Mouse (Mus musculus): Measurements from ENCODE around the gene Plscr3. TPM values are rescaled to one million over a fixed set of nuclear protein-coding genes. Genes with fewer than 3 reads are reported as not detected.

Plscr3 gene
- polyA plus RNA-seq, 1 experiment, result 35.3 TPM

DNA sequence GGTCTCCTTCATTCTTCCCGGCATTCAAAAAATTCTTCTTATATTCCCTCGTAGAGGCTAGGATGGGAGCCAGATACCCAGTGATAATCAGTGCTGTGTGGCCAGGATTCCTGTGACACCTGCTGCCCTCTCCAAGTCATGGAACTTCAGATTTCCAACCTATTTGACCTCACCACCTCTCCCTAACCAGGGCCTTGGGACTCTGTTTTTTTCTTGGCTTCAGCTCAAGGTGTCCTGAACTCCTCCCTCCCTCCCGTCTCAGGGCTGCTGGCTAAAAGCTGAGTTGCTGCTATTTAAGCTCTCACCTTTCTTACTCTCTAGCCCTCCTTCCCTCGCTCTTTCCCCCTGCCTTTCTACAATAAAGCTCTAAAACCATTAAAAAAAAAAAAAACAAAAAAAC lies 53.7 kb downstream of the Plscr3 start:
- TF ChIP-seq POLR2A (IDR thresholded peaks at IDR 0.05; ENCODE audit: extremely low read depth, insufficient read depth, low read length), result no peak
- TF ChIP-seq CTCF (IDR thresholded peaks at IDR 0.05; ENCODE audit: extremely low read depth, insufficient read depth, low read length), result no peak
- Histone ChIP-seq H3K4me3 (ENCODE audit: insufficient read depth, low read length) (no peak overlapping the region), H3K27ac (ENCODE audit: insufficient read depth, low read length) (no peak overlapping the region), H3K4me1 (ENCODE audit: control insufficient read depth, insufficient read depth, low read length) (0 out of 2 replicates have a peak, but pooled peaks cover 4% of the 10 kb centered on the region)

DNA sequence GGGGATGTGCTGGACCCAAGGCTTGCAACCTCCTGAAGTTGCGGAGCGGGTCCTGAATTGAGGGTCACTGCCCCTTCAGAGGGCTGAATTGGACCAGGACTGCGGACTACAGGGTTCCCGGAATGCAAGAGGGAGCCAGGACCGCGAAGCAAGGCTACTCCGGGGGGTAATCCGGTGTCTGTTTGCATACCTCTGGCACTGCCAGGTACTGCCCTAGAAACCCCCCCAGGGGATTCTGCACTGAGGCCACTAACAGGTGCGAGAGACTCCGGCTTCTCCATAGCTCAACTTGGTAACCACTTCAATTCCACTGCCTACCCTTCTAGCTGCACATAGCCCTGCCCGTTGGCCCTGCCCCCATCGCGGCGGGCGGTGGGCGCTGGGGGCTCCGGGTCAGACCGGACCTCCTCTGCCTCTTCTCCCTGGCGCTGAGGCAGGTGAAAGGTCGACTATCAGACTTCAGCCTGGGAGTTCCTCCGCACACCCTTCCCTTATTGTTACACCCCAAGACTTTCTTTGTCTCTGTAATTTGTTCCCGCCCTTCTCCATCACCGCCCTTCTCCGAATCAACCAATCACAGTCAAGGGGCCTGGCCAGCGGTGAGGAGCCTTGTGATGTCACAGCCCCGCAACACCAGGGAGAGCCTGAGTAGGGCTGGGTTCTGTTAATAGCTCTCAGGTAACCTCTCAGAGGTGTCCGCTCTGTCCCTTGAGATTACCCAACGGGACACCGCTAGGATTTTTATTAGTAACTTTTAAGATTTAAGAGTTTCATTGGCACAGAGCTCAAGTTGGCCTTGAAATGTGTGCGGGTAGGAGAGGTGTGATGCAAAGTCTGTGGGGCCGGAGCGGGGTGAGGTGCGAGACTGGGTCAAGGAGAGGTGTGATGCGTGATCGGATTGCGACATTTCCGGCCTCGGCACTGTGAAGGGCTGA lies 54.6 kb downstream of the Plscr3 start, which contains the start of the genes 2810408A11Rik and Neurl4:
Gene 2810408A11Rik, minus strand, starts transcription at position 517 of the 935 bp plus-strand sequence.
Gene Neurl4, plus strand, starts transcription at position 602 of the 935 bp plus-strand sequence.
- peak within 1 kb of the TSS; percentile 69 for H3K4me3 ChIP-seq (ENCODE audit: insufficient read depth, low read length)
- TF ChIP-seq POLR2A (IDR thresholded peaks at IDR 0.05; ENCODE audit: extremely low read depth, insufficient read depth, low read length) (peak; percentile 92), CTCF (IDR thresholded peaks at IDR 0.05; ENCODE audit: extremely low read depth, insufficient read depth, low read length) (no peak)
- 0 out of 2 replicates have a peak, but pooled peaks cover 4% of the 10 kb centered on the region for H3K4me1 ChIP-seq (ENCODE audit: control insufficient read depth, insufficient read depth, low read length)
- H3K27ac ChIP-seq (ENCODE audit: insufficient read depth, low read length), result peak within 1 kb of the TSS; percentile 81

DNA sequence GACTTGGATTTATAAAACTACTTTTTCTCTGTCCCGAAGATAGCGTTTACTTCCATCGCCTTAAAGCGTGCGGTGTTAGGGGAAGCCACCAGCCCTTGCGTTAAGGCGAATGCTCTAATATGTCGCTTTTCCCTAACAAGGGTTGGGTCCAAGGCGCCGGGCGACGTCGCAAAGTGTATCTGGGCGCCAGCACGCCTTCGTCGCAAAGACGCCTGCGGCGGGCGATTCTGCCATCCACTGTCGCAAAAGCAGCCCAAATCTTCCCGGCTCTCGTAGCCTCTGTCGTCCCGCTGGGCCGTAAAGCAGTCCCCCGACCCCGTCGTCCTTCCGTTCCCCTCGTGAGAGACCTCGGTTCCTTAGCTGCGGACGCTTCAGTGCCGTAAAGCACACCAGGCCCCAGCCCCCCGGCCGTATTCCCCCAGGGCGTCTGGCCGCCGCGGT lies 55.2 kb downstream of the Plscr3 start:
- TF ChIP-seq POLR2A (IDR thresholded peaks at IDR 0.05; ENCODE audit: extremely low read depth, insufficient read depth, low read length), result peak; percentile 67
- no peak for TF ChIP-seq CTCF (IDR thresholded peaks at IDR 0.05; ENCODE audit: extremely low read depth, insufficient read depth, low read length)
- 0 out of 2 replicates have a peak, but pooled peaks cover 4% of the 10 kb centered on the region for H3K4me1 ChIP-seq (ENCODE audit: control insufficient read depth, insufficient read depth, low read length)

More for the DNA sequence above, 55.2 kb downstream of the Plscr3 start:
- peak overlapping the region; percentile 69 for H3K4me3 ChIP-seq (ENCODE audit: insufficient read depth, low read length)
- H3K27ac ChIP-seq (ENCODE audit: insufficient read depth, low read length), result peak overlapping the region; percentile 81

Other genes starting within 250 kb of the Plscr3 start
- gene Atp1b2, start 240.4 kb upstream of the Plscr3 start, polyA plus RNA-seq (2012; rRNA removed), result 362 and 374 TPM in 2 replicates
- 0.06 and 0.08 TPM in 2 replicates for gene Shbg, start 228.5 kb upstream of the Plscr3 start, polyA plus RNA-seq (2012; rRNA removed)
- gene Sat2, start 224.4 kb upstream of the Plscr3 start, polyA plus RNA-seq (2012; rRNA removed), result 18.1 and 21.1 TPM in 2 replicates
- 132 and 158 TPM in 2 replicates for gene Fxr2, start 213.4 kb upstream of the Plscr3 start, polyA plus RNA-seq (2012; rRNA removed)
- gene Sox15, start 191.1 kb upstream of the Plscr3 start, polyA plus RNA-seq (2012; rRNA removed), result 0.25 and 0.28 TPM in 2 replicates
- gene Mpdu1, start 183.7 kb upstream of the Plscr3 start, polyA plus RNA-seq (2012; rRNA removed), result 89.7 and 92.8 TPM in 2 replicates
- 11.3 and 13.1 TPM in 2 replicates for gene Cd68, start 180.2 kb upstream of the Plscr3 start, polyA plus RNA-seq (2012; rRNA removed)
- 323 and 335 TPM in 2 replicates for gene Eif4a1, start 174.0 kb upstream of the Plscr3 start, polyA plus RNA-seq (2012; rRNA removed)
- gene Senp3, start 164.3 kb upstream of the Plscr3 start, polyA plus RNA-seq (2012; rRNA removed), result 120 and 133 TPM in 2 replicates
- 6.1 and 7.5 TPM in 2 replicates for gene Tnfsf13, start 160.6 kb upstream of the Plscr3 start, polyA plus RNA-seq (2012; rRNA removed)
- 19.8 and 22.5 TPM in 2 replicates for gene Tnfsf12, start 150.5 kb upstream of the Plscr3 start, polyA plus RNA-seq (2012; rRNA removed)
- gene Tnfsfm13, start 150.3 kb upstream of the Plscr3 start, polyA plus RNA-seq (2012; rRNA removed), result 3.8 and 4.3 TPM in 2 replicates
- 21.7 and 23.2 TPM in 2 replicates for gene Polr2a, start 87.7 kb upstream of the Plscr3 start, polyA plus RNA-seq (2012; rRNA removed)
- 0.06 TPM in 1 of 2 replicates, not detected in the other for gene Slc35g3, start 84.4 kb upstream of the Plscr3 start, polyA plus RNA-seq (2012; rRNA removed)
- gene Zbtb4, start 80.5 kb upstream of the Plscr3 start, polyA plus RNA-seq (2012; rRNA removed), result 56.7 and 58.2 TPM in 2 replicates
- gene Chrnb1, start 50.4 kb upstream of the Plscr3 start, polyA plus RNA-seq (2012; rRNA removed), result 1.4 and 2.1 TPM in 2 replicates
- gene Fgf11, start 44.5 kb upstream of the Plscr3 start, polyA plus RNA-seq (2012; rRNA removed), result 17.3 and 17.6 TPM in 2 replicates
- 0.06 TPM in 1 of 2 replicates, not detected in the other for gene Tmem102, start 40.8 kb upstream of the Plscr3 start, polyA plus RNA-seq (2012; rRNA removed)
- gene Gm39566, start 31.1 kb upstream of the Plscr3 start, polyA plus RNA-seq (2012; rRNA removed), result not detected in 2 replicates
- gene Spem2, start 27.9 kb upstream of the Plscr3 start, polyA plus RNA-seq (2012; rRNA removed), result not detected in 2 replicates
- 0.10 and 0.15 TPM in 2 replicates for gene Spem1, start 24.2 kb upstream of the Plscr3 start, polyA plus RNA-seq (2012; rRNA removed)
- gene Nlgn2, start 8.6 kb upstream of the Plscr3 start, polyA plus RNA-seq (2012; rRNA removed), result 112 and 116 TPM in 2 replicates
- 234 and 244 TPM in 2 replicates for gene Tmem256, start 7.9 kb upstream of the Plscr3 start, polyA plus RNA-seq (2012; rRNA removed)
- 0.08 and 0.25 TPM in 2 replicates for gene Tnk1, start 12.4 kb downstream of the Plscr3 start, polyA plus RNA-seq (2012; rRNA removed)
- gene Tmem95, start 31.6 kb downstream of the Plscr3 start, polyA plus RNA-seq (2012; rRNA removed), result not detected in 2 replicates
- gene Kctd11, start 35.0 kb downstream of the Plscr3 start, polyA plus RNA-seq (2012; rRNA removed), result 1.5 and 1.7 TPM in 2 replicates
- 0.13 and 0.26 TPM in 2 replicates for gene Acap1, start 49.2 kb downstream of the Plscr3 start, polyA plus RNA-seq (2012; rRNA removed)
- gene 2810408A11Rik, start 54.6 kb downstream of the Plscr3 start, polyA plus RNA-seq (2012; rRNA removed), result 0.19 and 0.38 TPM in 2 replicates
- gene Neurl4, start 54.7 kb downstream of the Plscr3 start, polyA plus RNA-seq (2012; rRNA removed), result 98.3 and 107 TPM in 2 replicates
- gene Gps2, start 67.5 kb downstream of the Plscr3 start, polyA plus RNA-seq (2012; rRNA removed), result 53.5 and 55.2 TPM in 2 replicates
- 577 and 581 TPM in 2 replicates for gene Eif5a, start 75.6 kb downstream of the Plscr3 start, polyA plus RNA-seq (2012; rRNA removed)
- gene Ybx2, start 89.4 kb downstream of the Plscr3 start, polyA plus RNA-seq (2012; rRNA removed), result 18.1 and 21.1 TPM in 2 replicates
- 1.5 and 1.7 TPM in 2 replicates for gene Slc2a4, start 101.8 kb downstream of the Plscr3 start, polyA plus RNA-seq (2012; rRNA removed)
- gene Cldn7, start 118.4 kb downstream of the Plscr3 start, polyA plus RNA-seq (2012; rRNA removed), result not detected in 2 replicates
- gene Ctdnep1, start 134.8 kb downstream of the Plscr3 start, polyA plus RNA-seq (2012; rRNA removed), result 121 and 139 TPM in 2 replicates
- 121 and 126 TPM in 2 replicates for gene Elp5, start 136.1 kb downstream of the Plscr3 start, polyA plus RNA-seq (2012; rRNA removed)
- 330 and 334 TPM in 2 replicates for gene Gabarap, start 144.8 kb downstream of the Plscr3 start, polyA plus RNA-seq (2012; rRNA removed)
- 37.6 and 38.2 TPM in 2 replicates for gene Phf23, start 149.4 kb downstream of the Plscr3 start, polyA plus RNA-seq (2012; rRNA removed)
- 26.9 and 30.4 TPM in 2 replicates for gene Dvl2, start 154.2 kb downstream of the Plscr3 start, polyA plus RNA-seq (2012; rRNA removed)
- 66.5 and 71.6 TPM in 2 replicates for gene Acadvl, start 169.0 kb downstream of the Plscr3 start, polyA plus RNA-seq (2012; rRNA removed)
- 816 and 828 TPM in 2 replicates for gene Dlg4, start 170.6 kb downstream of the Plscr3 start, polyA plus RNA-seq (2012; rRNA removed)
- 2.3 and 3.5 TPM in 2 replicates for gene Asgr1, start 207.7 kb downstream of the Plscr3 start, polyA plus RNA-seq (2012; rRNA removed)
- 0.23 TPM in 2 replicates for gene Asgr2, start 246.3 kb downstream of the Plscr3 start, polyA plus RNA-seq (2012; rRNA removed)

Data from cortical plate, adult 2 months (tissue).